Mouse (Mus musculus) kidney, adult 11 months (tissue): ENCODE measurements at regions not wholly inside any gene's neighbourhood (a gene's known extent, or its start where the extent isn't known, plus 50 kb on each side); places are given as distances from the start of the nearest gene placed in this dataset.

Experiments used
- DNase-seq: peaks from one replicate; pipeline ENCODE4 v3.0.0; 2022

GRCm38 (mm10) chr10:126070984-126071713 lies 105.2 kb downstream of the Lrig3 start:
- no peak for DNase-seq

DNA sequence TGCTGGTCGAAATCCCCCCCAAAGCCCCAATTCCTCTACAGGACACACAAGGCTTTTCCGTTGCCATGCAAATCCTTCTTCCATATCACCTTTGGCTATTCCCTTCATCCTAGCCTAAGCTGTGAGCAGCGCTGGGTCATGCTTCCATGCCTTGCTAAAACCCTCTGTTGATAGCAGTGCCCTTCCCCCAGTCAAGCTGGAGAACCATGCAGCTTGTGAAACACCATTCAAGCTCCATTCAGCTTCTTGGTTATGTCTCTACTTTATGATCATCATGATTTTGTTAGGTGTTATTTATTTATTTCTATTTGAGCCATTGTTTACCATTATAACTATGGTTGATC lies 105.7 kb downstream of the Lrig3 start:
- DNase-seq, result no peak

- DNase-seq, result no peak
Measured at GRCm38 (mm10) chr10:126077313-126077966, 111.5 kb downstream of the Lrig3 start.

DNA sequence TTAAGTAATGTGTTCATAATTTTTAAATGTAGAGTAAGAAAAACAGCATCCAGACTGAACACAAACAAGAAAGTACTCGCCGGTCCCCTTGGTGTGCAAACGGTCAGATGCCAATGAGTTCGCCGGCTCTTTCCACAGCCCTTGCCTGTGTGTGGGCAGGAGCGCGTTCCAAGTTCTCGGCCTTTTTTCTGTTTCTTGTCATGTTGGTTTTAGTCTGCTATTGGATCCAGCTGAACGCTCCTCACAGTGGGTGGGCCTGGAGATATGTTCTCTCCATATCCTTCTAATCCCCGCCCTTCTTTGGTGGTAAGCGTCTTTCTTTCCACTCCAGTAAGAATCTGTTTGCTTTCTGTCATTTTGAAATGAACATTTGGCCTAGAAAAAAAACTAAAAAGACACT lies 116.6 kb downstream of the Lrig3 start:
- DNase-seq, result no peak

- no peak for DNase-seq
Measured at GRCm38 (mm10) chr10:126086684-126087083, 120.7 kb downstream of the Lrig3 start.

GRCm38 (mm10) chr10:126094238-126094880 lies 128.4 kb downstream of the Lrig3 start:
- DNase-seq, result no peak

- DNase-seq, result no peak
Measured at GRCm38 (mm10) chr10:126097896-126098295, 131.9 kb downstream of the Lrig3 start.

DNA sequence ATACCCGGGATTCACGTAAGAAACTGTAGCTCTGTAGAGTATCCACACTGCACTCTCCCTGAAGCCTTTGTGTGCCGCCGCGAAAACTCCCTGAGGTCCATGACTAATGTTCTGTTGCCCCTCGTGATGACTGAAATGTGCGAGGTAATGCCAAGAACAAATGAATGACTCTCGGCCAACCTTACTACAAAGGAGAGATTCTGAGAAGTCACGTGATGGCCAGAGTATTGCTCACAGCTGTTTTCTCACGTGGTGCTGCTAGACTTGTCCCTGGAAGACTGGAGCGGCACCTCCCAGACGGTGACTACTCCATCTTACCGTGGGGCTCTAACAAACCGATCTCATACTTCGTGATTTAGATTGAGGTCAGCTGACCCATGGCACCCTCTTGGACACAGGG lies 136.9 kb downstream of the Lrig3 start:
- DNase-seq, result no peak

- DNase-seq, result no peak
Measured at GRCm38 (mm10) chr10:126113106-126113505, 147.1 kb downstream of the Lrig3 start.

GRCm38 (mm10) chr10:126115386-126115785 lies 149.4 kb downstream of the Lrig3 start:
- no peak for DNase-seq

GRCm38 (mm10) chr10:126121626-126122025 lies 155.7 kb downstream of the Lrig3 start:
- no peak for DNase-seq

DNA sequence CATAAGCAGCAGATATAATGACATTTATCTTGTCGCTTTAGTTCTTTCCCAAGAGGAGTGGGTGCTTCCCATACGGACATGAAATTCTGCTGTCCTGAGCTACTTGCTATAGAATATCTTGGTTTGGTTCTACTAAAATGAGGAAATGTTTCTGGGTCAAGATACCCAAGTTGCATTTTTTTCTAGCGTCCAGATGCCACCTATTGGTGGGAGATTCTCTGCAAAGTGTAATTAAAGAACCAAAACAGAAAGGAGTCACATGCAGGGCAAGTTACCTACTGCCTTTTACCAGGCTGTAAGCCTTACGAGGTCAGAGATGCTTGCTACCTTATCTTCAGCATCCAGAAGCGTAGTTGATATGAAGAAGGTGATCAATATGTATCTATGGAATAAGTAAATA lies 156.5 kb downstream of the Lrig3 start:
- no peak for DNase-seq

GRCm38 (mm10) chr10:126133188-126133587 lies 167.2 kb downstream of the Lrig3 start:
- DNase-seq, result no peak

GRCm38 (mm10) chr10:126133957-126134356 lies 168.0 kb downstream of the Lrig3 start:
- DNase-seq, result no peak

- DNase-seq, result no peak
Measured at GRCm38 (mm10) chr10:126138585-126138984, 172.6 kb downstream of the Lrig3 start.

DNA sequence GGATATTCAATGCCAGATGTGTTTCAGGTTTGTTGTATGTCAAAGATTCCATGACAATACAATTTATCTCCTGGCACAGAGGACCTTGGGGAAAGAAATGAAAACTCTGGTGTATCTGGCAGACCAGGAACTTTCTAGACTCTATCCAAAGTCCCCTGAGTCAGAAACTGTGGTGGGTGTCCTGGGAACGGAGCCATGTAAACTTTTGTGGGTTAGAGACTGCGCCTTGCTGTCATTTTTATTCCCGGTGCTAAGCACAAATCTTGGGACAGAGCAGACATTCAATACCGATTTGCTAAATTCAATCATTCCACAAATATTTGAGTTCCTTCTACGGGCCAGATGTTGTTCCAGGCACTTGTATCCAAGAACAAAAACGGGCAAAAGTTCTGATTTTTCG lies 175.6 kb downstream of the Lrig3 start:
- no peak for DNase-seq

DNA sequence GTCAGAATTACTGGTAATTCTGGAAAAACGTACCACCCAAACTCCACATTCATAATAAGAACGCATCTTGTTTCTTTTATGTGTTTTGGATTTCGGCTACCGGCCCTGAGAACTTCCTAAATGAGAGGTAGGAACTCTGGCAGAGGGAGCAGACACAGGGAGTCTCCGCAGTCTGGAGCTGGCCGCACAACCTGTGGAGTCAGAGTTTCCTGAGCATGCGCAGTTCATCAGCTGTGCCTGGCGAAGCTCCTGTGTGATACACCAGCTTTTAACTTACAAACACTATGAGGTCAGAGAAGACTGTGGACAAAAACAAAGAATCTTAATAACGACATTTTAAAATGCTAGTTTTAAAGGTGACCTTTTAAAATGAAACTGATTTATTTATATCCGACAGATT lies 177.9 kb downstream of the Lrig3 start:
- DNase-seq, result no peak

DNA sequence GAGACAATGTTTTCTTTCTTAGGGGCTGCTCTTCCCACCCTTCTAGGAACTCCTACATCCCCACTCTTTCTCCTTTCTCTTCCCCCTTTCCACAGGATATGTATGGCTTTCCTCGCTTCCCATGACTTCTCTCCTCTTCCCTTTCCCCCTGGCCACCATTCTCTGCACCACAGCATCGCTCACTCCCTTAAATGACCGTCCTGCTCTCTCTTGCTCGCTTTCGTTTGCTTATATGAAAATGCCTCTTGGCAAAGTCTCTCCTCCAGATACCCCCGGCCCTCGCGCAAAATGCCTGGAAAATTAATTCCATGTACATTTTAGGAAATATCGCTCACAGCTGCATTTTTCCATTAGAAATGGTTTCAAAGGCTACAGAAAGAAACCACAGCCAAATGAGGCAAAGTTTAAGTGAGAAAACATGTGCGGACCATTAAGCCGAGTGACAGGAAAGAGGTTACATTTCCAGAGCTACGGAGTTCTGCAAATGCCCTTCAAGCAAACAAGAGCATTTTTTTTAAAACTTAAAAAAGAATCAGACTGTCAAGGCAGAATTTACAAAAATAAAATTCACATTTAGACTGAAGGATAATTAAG lies 178.7 kb downstream of the Lrig3 start:
- DNase-seq, result no peak

DNA sequence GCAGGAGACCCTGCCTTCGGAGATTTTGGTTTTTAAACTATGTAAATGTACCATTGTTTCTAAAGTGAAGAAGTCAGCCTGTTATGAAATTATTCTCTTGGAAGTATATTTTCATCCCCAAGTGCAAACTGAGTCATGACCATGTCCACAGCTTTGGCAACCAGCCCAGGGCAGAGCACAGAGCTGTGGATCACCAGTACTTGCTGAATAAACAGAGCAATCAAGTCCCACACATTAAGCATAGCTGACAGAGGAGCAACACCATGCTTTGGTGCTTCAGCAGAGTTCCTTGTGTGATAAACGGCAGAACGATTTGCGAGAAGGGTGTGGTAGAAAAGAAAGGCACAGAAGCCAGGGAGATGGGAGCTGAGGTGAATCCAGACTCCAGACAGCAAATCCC lies 191.3 kb downstream of the Lrig3 start:
- DNase-seq, result no peak

DNA sequence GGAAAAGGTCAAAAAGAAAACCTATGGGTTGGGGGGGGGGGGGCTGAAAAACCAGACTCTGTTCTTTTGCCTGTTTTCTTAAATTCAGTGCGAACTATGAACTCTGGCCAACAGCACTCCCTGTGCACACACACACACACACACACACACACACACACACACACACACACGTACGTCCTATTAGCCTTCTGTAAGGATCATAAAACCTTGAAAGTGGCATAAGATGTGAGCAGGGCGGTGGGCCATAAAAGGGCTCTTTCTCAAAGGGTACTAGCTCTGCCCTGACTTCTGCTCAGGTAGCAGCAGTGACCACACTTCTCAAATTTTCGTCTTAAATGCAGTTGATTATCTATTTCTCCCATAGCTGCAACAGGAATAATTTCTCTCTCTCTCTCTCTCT lies 199.2 kb downstream of the Lrig3 start:
- DNase-seq, result no peak

- DNase-seq, result no peak
Measured at GRCm38 (mm10) chr10:126169095-126169873, 203.3 kb downstream of the Lrig3 start.

- peak; percentile 7 for DNase-seq
Measured at GRCm38 (mm10) chr10:126169874-126170163, 203.9 kb downstream of the Lrig3 start.

DNA sequence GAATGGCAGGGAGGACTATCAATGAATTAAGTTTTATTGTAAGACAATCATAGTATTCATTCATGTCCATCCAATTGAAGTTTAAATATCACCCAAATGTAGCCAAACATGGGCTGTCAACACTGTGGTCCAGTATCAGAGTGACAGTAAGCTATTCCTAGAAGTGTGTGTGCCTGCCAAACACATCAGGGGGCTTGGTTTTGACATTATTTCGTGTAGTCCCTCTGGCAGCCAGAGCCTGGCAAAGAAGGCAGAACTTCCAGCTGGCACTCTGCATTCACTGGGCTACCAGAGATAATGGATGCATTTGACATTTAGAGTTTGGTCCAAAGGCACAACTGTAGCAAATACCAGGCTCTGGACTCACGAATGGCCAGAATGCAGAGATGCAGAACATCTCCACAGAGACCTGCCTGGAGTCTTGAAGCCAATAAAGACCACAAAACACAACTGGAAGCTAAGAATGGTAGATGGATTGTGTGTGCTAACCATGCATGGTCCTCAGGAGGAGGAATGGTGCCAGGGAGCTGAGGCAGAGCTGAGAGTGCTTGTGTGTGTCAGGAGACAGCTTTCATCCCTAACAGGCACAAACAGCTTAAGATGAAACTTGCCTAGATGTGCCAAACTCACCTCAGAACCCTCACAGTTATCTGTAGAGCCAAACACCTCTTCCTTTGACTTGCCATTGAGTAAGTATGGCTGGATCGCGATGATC lies 210.9 kb downstream of the Lrig3 start:
- no peak for DNase-seq
